Mouse (Mus musculus) small intestine, adult 2 months (tissue): ENCODE measurements around the gene Sytl3.

Source experiments
- CTCF ChIP-seq: fragments of 200-500 bp; IDR thresholded peaks from 2 replicates; pipeline ENCODE4 v1.5.1; 2012; ENCODE audit warnings: low read depth, mild to moderate bottlenecking, control low read depth, inconsistent platforms, low read length, moderate library complexity, mixed read lengths; ENCODE audit not compliant: insufficient replicate concordance, insufficient read length; ENCODE audit errors: extremely low read depth
- POLR2A ChIP-seq: fragments of 200-500 bp; IDR thresholded peaks from 2 replicates; pipeline ENCODE4 v1.6.1; 2012; ENCODE audit warnings: low read depth, mild to moderate bottlenecking, control low read depth, inconsistent platforms, low read length, moderate library complexity

DNA sequence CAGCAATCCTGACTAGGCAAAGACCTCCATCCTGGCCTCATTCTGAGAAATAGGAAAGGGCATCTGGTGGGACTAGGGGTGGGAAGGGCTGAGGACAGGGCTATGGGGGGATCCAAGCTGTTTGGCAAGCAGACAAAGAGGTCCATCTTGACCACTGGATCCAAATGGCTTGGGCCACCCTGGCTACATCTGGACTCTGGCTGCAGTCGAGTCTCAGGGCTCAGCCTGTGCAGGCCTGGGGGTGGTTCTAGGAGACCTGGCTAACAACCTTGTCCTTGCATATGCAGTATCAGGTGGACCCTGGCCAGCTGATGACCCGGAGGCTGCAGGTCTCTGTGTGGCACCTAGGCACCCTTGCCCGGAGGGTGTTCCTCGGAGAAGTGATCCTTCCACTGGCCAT lies 73.8 kb downstream of the Sytl3 start:
- TF ChIP-seq CTCF = no peak
- TF ChIP-seq POLR2A = no peak
